Mouse (Mus musculus) C2C12 (cell line): ENCODE data around the gene Lsamp.

Experiments used
- CTCF ChIP-seq: IDR thresholded peaks from one replicate; pipeline ENCODE4 v1.5.1; 2011; ENCODE audit not compliant: control insufficient read depth, insufficient read depth, insufficient read length
- MAX ChIP-seq: IDR thresholded peaks from one replicate; pipeline ENCODE4 v1.6.1; 2011; ENCODE audit warnings: mild to moderate bottlenecking, control low read depth
- USF1 ChIP-seq: IDR thresholded peaks from one replicate; pipeline ENCODE4 v1.6.1; 2011; ENCODE audit warnings: low read depth, mild to moderate bottlenecking, control low read depth, moderate library complexity

DNA sequence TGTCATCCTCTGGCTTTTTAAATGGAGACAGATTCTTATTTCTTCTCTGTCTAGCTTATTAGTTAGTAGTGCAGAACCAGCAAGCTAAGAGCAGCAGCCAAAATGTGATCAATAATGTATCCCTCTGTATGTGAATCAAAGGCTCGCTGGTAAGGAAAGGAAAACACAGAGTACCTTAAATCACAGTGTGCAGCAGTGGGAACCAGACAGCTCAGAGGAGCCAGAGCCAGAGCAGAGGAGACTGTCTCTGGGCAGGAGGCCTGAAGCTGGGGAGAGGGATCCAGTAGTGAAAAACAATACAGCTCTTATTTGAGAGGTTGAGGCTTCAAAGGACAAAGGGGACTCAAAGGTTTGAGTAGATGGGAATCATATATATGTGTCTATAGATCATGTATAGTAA, 857.6 kb downstream of the Lsamp start:
- TF ChIP-seq CTCF = no peak
- no peak for TF ChIP-seq USF1
- no peak for TF ChIP-seq MAX
